Mouse (Mus musculus) stomach, postnatal 0 days (tissue): Measurements from ENCODE around the gene Pdlim1.
"Not testable (repeated sequence)": the region's sequence is repeated elsewhere in the genome, so short reads cannot be mapped to it uniquely, and the experiment has no call there.

ENCODE experiments used
- CTCF ChIP-seq: IDR thresholded peaks from 2 replicates; pipeline ENCODE4 v1.5.1; 2016; ENCODE audit warnings: antibody characterized with exemption, low read depth, mild to moderate bottlenecking, moderate library complexity
- EP300 ChIP-seq: optimal IDR thresholded peaks from 2 replicates; pipeline ENCODE3; 2016; ENCODE audit warnings: antibody characterized with exemption

GRCm38 (mm10) chr19:40222307-40222706 is 49.3 kb downstream of the Pdlim1 start:
- TF ChIP-seq CTCF, EP300: not testable (repeated sequence)
